Mouse (Mus musculus) splenic B cell, adult 2 months (primary cell): ENCODE data around the gene Ppl.

Experiments
- DNase-seq: peaks from one replicate; pipeline ENCODE4 v3.0.0-alpha.2; 2011; ENCODE audit warnings: low read depth, low spot score
- H3K27me3 ChIP-seq: 2 replicates; pipeline ENCODE4 v1.6.1; 2012; ENCODE audit warnings: mild to moderate bottlenecking, low read length, moderate library complexity, mixed read lengths; ENCODE audit not compliant: control insufficient read depth, poor library complexity, insufficient read depth, severe bottlenecking
- H3K36me3 ChIP-seq: 2 replicates; pipeline ENCODE4 v1.6.1; 2012; ENCODE audit warnings: mild to moderate bottlenecking, low read length, moderate library complexity, mixed read lengths; ENCODE audit not compliant: control insufficient read depth, poor library complexity, insufficient read depth, severe bottlenecking

Gene Ppl

DNA sequence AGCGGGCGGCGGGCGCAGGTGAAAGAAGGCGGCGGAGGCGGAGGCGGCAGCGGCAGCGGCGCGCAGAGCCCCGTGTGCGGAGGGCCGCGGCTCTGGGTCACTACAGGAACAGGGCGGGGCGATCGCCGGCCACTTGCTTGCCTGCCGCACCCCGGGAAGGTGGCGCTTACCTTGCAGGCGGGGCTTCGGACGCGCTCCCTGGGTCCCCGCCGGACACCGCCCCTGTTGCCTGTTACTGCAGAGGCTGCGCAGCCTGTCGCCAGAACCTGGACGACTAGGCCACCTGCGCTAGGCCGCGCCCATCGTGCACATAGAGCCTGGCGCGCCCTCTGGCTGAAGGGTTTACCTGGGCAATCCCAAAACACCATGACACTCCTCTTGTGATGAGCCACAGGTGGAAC lies at the start of gene Ppl:
Ppl (minus strand) TSS at position 21 of the 401 bp plus-strand sequence.
- DNase-seq = peak; percentile 53
- no peaks in the 10 kb centered on the region for H3K36me3 ChIP-seq

DNA sequence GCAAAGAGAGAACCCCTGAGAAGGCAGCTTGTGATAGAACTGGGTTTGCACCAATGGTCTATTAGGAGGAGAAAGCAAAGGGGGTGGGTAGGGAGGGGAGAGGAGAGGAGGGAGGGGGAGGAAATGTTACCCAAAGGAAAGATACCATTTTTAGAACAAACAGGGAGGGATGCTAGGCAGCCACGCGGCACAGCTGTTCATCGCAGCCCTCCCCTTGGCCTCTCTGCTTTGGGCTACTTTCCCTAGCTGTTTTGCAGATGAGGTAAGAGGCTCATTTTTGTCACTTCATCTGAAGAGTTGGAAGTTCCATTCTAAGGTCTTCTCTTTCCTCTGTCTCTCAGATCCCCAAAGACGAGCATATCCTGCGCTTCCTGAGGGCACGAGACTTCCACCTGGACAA lies 40.4 kb upstream of the Ppl start:
- no peak for DNase-seq
- H3K27me3 ChIP-seq = no peaks in the 10 kb centered on the region
- H3K36me3 ChIP-seq = no peaks in the 10 kb centered on the region

More for the DNA sequence above, at the start of gene Ppl:
- no peaks in the 10 kb centered on the region for H3K27me3 ChIP-seq

DNA sequence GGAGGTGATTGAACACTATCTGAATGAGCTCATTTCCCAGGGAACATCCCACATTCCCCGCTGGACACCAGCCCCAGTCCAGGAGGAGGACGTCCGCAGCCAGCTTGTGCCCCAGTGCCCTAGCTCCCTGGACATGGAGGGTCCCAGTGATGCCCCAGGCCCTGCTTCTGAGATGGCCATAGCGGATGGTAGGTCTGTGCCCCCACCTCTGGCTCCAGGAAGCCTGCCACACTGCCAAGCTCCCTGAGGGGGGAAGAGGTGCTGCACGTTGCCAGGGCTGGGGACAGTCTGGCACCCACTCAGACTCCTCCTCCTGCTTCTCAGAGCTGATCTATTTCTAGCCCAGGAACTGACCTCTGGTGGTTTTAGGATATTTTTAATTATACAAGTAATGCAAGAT lies 36.6 kb upstream of the Ppl start:
- DNase-seq = no peak
- no peaks in the 10 kb centered on the region for H3K27me3 ChIP-seq
- H3K36me3 ChIP-seq = no peaks in the 10 kb centered on the region

DNA sequence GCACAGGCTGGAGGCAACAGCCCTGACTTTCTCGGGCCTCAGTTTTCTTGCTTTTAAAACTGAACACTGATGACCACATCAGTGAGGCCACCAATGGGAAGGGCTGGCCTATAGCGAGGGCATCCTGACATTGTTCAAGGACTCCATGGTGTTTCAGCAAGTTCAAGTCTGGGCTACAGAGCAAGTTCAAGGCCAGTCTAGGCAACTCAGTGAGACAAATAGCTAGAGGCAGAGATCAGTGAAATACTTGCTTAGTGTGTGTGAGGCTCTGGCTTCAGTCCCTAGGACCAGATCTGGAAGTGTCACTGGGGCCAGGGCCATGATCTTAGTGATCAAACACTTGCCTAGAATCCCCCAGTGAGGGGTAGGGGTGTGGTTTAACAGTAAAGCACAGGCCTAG lies 35.8 kb upstream of the Ppl start:
- H3K36me3 ChIP-seq = no peaks in the 10 kb centered on the region
- no peak for DNase-seq
- no peaks in the 10 kb centered on the region for H3K27me3 ChIP-seq

DNA sequence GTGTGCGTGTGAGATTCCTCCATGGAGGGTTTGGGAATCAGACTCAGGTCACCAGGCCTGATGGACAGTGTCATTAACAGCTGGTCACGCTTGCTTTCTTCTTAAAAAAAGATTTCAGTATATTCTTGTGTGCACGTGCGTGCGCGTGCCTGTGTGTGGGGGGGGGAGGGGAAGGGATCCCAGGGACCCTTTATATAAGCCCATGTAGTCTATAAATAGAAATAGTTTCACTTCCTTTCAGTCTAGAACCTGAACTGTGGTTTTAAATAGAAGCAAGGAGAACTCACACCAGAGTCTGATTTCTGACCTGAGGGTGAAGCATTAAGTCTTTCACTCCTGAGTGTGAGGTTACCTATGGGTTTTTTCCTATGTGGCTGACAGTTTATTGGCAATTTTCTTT lies 32.1 kb upstream of the Ppl start:
- Histone ChIP-seq H3K36me3 (no peaks in the 10 kb centered on the region), H3K27me3 (no peaks in the 10 kb centered on the region)
- peak; percentile 56 for DNase-seq

DNA sequence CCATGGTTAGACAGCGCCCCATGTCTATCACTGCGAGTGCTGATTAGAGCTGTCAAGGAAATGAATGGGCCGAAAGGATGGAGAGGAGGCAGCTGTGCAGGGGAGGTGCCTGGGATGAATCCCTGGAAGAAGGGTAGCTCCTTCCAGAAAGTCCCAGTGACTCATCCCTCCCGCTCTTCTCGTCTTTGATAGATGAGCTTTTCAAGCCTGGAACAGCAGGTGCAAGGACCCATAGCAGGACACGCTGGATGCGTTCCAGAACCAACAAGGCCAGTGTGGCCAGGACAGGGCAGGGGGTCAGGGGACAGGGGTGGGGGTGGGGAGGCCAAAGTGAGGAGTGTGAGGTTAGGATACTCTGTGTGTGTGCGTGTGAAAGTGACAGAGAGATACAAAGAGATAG lies 27.0 kb upstream of the Ppl start:
- no peaks in the 10 kb centered on the region for H3K27me3 ChIP-seq
- no peaks in the 10 kb centered on the region for H3K36me3 ChIP-seq
- no peak for DNase-seq

DNA sequence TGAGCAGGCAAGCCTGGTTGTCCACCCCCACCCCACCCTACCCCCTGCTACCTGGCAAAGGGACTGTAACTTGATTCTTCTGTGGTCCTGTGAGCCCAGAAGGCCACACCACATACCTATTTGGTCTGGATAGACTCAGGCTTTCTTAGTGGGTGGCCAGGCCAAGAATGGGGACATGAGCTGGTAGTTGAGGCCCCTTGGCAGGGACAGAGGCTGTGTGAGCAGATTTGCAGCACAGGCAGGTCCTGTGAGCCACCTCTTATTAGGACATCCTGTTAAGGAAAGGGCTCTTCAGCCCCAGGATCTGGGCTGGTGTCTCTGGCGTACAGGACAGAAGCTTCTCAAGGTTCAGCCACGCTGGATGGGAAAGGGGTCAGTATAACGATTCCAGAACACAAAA lies 24.9 kb upstream of the Ppl start:
- DNase-seq = no peak
- H3K36me3 ChIP-seq = no peaks in the 10 kb centered on the region

DNA sequence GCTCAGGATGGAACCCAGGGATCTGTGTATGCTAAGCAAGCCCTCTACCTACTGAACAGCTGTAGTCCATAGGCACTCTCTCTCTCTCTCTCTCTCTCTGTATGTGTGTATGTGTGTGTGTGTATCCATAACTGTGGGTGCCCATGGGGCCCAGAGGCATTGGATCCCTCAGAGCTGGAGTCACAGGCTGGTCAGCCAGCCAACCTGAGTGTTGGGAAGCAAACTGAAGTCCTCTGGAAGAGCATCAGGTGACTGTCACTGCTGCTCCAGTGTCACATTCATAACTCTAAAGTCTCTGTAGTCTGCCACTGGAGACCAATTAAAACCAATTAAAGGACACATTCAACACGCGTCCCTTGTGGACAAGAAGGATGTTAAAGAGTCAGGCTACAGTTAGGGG lies 24.3 kb upstream of the Ppl start:
- Histone ChIP-seq H3K36me3 (no peaks in the 10 kb centered on the region), H3K27me3 (no peaks in the 10 kb centered on the region)
- no peak for DNase-seq

More for the DNA sequence above, 24.9 kb upstream of the Ppl start:
- no peaks in the 10 kb centered on the region for H3K27me3 ChIP-seq

DNA sequence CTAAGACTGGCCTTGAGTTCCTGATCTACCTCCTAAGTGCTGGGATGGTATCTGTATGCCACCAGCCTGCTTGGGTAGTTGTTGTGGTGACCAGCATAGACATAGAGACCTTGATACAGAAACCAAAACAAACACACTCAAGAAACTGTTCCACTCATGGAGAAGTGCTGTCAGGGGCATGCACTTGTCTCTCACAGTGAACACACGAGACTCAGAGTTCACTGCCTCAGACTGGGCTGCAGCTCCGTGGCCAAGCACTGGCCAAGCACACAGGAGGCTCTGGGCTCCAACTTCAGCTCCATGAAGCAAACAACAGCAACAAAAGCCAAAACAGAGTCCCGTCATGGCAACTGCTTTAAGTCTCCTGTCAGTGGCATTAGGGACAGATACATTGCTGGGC lies 22.8 kb upstream of the Ppl start:
- no peaks in the 10 kb centered on the region; the same call in 1 of the 2 replicates for H3K27me3 ChIP-seq
- no peaks in the 10 kb centered on the region for H3K36me3 ChIP-seq
- DNase-seq = no peak

DNA sequence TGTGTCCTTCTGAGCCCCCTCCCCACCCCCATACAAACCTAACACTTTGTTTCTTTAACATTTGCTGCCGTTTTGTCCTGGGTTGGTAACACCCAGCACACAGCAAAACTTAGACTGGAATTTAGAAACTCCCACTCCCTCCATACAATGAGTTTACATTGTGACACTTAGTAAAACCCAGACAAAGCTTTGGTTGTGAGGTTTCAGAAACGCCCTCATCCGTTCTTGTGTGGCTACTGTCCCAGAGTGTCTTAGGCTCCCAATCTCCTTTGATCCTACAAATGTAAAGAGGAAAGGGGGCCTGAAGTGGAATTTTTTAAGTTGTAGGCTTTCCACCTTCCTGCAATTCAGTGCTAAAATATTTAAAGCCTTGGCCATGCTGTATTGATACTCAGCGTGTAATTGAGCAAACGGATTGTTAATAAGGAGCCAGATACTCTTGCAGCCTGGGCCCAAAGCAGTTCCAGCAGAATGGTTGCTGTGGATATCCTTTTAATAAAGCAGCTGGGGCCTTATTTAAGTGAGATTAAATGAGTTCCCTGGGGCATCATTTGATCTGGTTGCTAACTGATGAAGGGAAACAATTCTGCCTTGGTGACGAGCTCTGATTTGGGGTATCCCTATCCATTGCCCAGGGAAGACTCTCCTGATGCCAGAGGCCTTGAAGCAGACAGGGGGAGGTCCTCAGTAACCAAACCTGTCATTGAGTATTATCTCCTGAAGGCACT lies 21.2 kb upstream of the Ppl start:
- Histone ChIP-seq H3K27me3 (no peaks in the 10 kb centered on the region; the same call in 1 of the 2 replicates), H3K36me3 (no peaks in the 10 kb centered on the region)
- no peak for DNase-seq

DNA sequence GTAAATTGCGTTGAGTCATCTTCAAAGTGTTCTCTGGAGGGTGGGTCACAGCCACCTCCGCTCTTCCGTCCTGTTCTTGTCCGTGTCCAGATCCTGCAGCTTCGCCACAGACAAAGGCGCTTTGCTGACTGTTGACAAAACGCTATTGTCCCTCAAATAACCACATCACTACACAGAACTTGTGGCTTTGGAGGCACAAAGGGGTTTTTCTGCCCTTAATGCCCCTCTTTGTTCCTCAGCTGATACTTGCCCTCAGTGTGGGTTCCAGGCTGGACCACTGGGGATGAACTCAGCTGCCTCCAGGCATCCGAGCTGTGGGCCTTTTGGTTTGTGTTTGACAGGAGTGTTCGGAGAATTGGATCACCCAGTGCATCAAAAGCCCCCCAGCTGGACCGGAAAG lies 18.3 kb upstream of the Ppl start:
- Histone ChIP-seq H3K36me3 (no peaks in the 10 kb centered on the region), H3K27me3 (no peaks in the 10 kb centered on the region; the same call in 1 of the 2 replicates)
- no peak for DNase-seq

DNA sequence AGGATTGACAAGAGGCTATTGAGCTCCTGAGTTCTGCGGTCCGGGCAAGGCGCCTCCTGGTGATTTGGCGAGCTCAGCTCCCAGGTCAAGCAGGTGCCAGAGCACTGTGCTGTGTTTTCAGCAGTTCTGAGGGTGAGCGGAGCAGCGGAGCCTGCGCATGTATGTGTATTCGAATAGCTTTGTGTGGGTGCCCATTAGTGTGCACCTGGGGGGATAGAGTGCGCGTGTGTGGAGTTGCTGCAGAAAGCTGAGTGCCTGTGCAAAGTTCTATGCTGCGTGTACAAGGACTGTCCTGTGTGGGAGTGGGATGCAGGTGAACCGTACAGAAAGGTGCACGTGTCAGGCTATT lies 14.8 kb upstream of the Ppl start, which contains the start of gene Sec14l5:
Sec14l5 (plus strand) TSS at position 73 of the 349 bp plus-strand sequence.
- Histone ChIP-seq H3K27me3 (no peaks in the 10 kb centered on the region; the same call in 1 of the 2 replicates), H3K36me3 (no peaks in the 10 kb centered on the region)
- no peak for DNase-seq

DNA sequence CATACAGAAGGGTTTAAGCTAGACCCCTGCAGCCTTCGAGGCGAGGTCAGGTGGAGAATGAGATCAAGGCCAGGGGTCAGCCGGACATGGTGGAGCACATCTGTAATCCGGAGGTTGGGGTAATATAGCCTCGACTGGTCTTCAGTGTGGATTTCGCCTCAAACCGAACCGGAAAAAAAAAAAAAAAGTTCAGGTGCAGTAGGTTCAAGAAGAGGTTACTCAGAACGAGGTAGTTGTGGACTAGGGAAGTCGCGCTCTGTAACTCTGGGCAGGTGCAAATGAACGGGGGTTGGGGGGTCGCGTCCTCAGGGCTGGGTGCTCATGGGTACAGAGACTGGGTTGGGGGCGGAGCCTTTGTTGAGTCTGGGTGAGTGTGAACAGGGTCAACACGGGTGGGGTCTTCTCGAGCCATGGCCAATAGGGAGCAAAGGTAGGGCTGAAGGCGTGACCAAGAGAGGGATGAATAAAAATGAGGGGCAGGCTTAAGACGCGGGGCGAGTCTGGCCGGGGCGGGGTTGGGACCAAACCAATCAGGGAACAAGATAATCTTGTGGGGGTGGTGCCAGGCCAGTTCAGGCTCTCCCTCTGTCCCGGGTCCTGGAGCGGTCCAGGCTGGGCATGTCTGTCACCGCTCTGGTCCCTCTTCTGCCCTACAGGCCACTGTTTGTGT lies 14.3 kb upstream of the Ppl start:
- DNase-seq = peak; percentile 42
- H3K36me3 ChIP-seq = no peaks in the 10 kb centered on the region
- no peaks in the 10 kb centered on the region; the same call in 1 of the 2 replicates for H3K27me3 ChIP-seq

DNA sequence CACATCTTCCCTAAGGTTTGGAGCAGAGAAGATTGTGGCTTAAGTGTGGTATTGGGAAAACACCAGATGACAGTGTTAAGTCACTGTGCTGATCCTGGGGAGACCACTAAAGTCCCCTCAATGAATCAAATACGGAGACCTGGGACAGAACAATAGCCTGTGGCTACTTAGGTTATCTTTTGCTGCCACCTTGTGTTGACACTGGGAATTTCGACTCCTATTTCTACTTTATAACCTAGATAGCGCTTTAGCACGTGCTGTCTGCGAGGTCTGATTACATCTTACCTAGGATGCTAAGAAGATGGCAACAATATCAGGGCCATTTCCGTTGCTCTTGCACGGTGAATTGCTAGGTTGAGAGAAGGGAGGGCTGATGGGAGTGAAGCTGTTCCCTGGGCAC lies 13.3 kb upstream of the Ppl start:
- Histone ChIP-seq H3K36me3 (no peaks in the 10 kb centered on the region), H3K27me3 (no peaks in the 10 kb centered on the region)
- peak; percentile 89 for DNase-seq

DNA sequence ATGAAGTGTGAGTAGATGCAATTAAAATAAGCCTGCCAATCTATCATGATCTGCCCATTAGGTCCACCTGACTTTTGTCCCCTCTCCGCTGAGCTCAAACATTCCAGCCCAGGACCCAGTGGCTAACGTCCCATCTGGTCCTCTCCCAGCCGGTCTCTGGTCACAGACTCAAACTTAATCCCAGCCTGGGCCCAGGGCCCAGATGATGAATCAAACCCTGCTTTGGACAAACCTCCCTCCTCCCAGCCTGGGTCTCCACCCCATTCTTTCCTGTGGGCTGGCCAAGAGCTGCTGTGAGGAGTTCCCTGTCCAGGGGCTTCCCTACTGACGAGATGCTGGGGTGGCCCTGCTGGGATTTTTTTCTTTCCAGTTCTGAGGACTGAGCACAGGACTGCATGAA lies 7.5 kb upstream of the Ppl start:
- DNase-seq = no peak
- H3K36me3 ChIP-seq = no peaks in the 10 kb centered on the region
- H3K27me3 ChIP-seq = no peaks in the 10 kb centered on the region
